Mouse (Mus musculus): ENCODE measurements around the gene Fam222b. TPM values are rescaled to one million over a fixed set of nuclear protein-coding genes. Genes with fewer than 3 reads are reported as not detected.

The Fam222b gene
- polyA plus RNA-seq, 1 experiment from 2014 or later = 18.6 TPM

DNA sequence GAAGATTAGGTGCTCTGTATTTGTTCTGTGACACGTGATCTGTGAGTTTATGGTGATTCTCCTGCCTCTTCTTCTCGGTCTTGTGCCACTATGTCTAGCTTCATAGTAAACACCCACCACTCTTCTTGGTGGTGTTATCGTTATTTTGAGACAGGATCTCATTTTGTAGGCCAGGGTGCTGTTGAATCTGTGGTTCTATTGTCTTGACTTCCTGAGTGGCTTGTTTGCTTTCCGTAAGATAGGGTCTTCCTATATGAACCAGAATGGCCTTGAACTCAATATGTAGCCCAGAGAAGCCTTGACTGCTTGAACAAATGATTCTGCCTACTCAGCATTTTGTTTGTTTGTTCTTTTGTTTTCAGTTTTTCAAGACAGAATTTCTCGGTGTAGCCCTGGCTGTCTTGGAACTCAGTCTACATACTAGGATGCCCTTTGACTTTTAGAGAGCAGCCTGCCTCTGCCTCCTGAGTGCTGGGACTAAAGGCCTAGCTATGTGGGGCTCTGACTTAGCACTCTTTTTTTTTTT is 6.6 kb upstream of the Fam222b start:
- DNase-seq (ENCODE audit: low read depth, low spot score) (no peak), ATAC-seq (no peak)
- in situ Hi-C loops (cut with MboI; ENCODE audit: low pct_unique_long_range_greater_than_20kb) = no loop called here
- ChIA-PET CTCF (no interaction called here), POLR2A (no interaction called here)
- no peak for TF ChIP-seq CTCF (IDR thresholded peaks at IDR 0.05)
- peaks cover 10% of the 10 kb centered on the region for H3K27me3 ChIP-seq

DNA sequence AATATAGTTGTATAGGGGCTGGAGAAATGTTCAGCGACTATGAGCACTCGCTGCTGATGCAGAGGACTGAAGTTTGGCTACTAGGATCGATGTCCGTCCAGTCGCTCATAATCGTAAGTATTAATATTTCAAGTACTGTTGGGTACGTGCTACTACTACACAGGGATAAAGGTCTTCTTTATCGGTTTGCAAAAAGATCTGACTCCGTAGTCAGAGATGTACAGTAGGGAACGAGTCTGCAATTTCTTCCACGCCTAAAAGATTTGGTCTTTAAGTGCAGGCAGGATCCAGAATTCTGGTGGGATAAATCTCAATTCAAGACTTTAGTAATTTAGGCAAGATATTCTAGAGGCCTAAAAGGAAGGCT is 340 bp upstream of the Fam222b start:
- TF ChIP-seq CTCF (IDR thresholded peaks at IDR 0.05) = no peak

DNA sequence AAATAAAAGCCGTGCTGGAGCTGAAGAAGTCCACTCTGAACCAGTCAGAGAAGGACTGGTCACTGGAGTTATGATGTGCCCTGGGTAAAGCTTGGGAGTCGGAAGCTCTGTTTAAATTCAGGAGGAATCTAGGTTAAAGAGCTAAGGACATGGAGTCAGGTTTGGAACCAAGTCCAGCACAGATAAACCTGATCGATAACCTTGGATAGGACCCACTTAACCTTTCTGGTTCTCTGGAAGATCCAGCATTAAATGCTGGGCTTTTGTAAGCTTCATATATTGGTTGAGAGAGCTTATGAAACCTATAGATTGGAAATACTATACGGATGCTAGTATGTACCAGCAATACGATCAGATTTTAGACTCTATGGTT is 670 bp downstream of the Fam222b start:
- no peak for TF ChIP-seq CTCF (IDR thresholded peaks at IDR 0.05)
- H3K27me3 ChIP-seq = peaks cover 3% of the 10 kb centered on the region
- ATAC-seq (no peak), DNase-seq (ENCODE audit: low read depth, low spot score) (no peak)
- in situ Hi-C loops (cut with MboI; ENCODE audit: low pct_unique_long_range_greater_than_20kb) = no loop called here
- CTCF ChIA-PET = interaction anchor here (1.7 to 2.1 kb wide), 3 partner anchors 9 to 82 kb away, joined by 5 to 8 read pairs (median 7); partner anchors contain the start of genes Nek8 and Tlcd1
- POLR2A ChIA-PET = interaction anchor here (0.8 to 1.4 kb wide), 3 partner anchors 13 to 25 kb away, joined by 3 to 5 read pairs (median 4); partner anchors contain the start of gene Eral1

More for the DNA sequence above, 340 bp upstream of the Fam222b start:
- POLR2A ChIA-PET = interaction anchor here (1.2 kb wide), 1 partner anchor 14 kb away, joined by 5 read pairs; the partner anchor contains the start of gene Eral1
- no peak for ATAC-seq
- peaks cover 3% of the 10 kb centered on the region for H3K27me3 ChIP-seq
- CTCF ChIA-PET = interaction anchor here (1.7 to 2.1 kb wide), 3 partner anchors 10 to 83 kb away, joined by 5 to 8 read pairs (median 7); partner anchors contain the start of genes Nek8 and Tlcd1
- in situ Hi-C loops (cut with MboI; ENCODE audit: low pct_unique_long_range_greater_than_20kb) = no loop called here
- no peak for DNase-seq (ENCODE audit: low read depth, low spot score)

DNA sequence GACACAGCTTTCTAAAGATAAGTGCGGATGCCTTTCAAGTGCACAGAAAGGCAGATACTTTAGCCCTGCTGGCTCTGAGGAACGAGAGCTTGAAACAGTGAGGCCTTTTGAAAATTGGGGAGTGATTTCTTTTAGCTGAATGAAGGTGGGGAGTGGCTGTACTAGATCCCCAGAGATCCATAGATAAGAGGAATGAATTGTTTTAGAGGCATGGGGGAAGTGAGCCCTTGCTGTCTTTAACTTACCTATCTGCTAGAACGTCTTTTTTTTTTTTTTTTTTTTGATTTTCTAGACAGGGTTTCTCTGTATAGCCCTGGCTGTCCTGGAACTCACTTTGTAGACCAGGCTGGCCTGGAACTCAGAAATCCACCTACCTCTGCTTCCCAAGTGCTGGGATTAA is 2.6 kb downstream of the Fam222b start:
- ATAC-seq = no peak
- CTCF ChIA-PET = interaction anchor here (1.1 to 1.8 kb wide), 3 partner anchors 16 to 29 kb away, joined by 3 to 5 read pairs (median 4); no protein-coding TSS in a partner anchor
- POLR2A ChIA-PET = no interaction called here
- in situ Hi-C loops (cut with MboI; ENCODE audit: low pct_unique_long_range_greater_than_20kb) = no loop called here
- no peak for TF ChIP-seq CTCF (IDR thresholded peaks at IDR 0.05)
- no peak for DNase-seq (ENCODE audit: low read depth, low spot score)
- H3K27me3 ChIP-seq = peaks cover 3% of the 10 kb centered on the region

DNA sequence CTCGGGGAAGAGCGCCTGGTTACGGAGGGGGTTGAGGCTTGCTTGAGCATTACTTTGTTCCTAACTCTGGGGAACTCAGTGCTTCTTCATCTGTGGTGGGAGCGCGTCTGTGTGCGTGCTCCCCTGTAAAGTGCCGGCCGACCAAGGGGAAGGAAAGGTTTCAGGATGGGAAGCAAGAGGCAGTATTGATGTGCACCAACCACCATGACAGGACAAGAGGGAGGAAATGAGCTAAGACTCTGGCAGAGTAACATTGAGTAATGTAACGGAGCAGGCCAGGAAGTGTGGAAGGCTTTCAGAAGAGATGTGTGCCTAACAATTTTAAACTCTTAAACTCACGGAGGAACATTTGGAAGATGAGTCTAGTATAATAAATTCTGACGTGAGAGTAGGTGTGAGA is 6.3 kb downstream of the Fam222b start:
- no peak for TF ChIP-seq CTCF (IDR thresholded peaks at IDR 0.05)
- ChIA-PET CTCF (no interaction called here), POLR2A (no interaction called here)
- H3K27me3 ChIP-seq = no peaks in the 10 kb centered on the region
- in situ Hi-C loops (cut with MboI; ENCODE audit: low pct_unique_long_range_greater_than_20kb) = no loop called here
- DNase-seq (ENCODE audit: low read depth, low spot score) = no peak
- ATAC-seq = no peak

DNA sequence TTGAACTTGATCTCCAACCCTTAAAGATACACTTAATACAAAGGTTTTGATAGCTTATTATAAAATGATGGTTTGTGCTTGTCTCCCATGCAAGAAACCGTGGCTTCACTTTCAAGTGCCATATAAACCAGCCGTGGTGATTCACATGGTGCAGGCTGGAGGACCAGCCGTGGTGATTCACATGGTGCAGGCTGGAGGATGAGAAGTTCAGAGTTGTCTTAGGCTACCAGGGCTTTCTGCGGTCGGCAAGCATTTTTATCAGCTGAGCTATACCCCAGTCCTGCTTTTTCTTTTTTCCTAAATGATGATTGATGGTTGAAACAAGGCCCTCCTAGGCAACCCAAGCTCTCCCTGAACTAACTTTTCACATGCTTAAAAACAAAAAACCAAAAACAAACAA is 7.7 kb downstream of the Fam222b start:
- no peak for TF ChIP-seq CTCF (IDR thresholded peaks at IDR 0.05)
- POLR2A ChIA-PET = no interaction called here
- CTCF ChIA-PET = interaction anchor here (1.2 kb wide), 1 partner anchor 21 kb away, joined by 3 read pairs; no protein-coding TSS in a partner anchor
- in situ Hi-C loops (cut with MboI; ENCODE audit: low pct_unique_long_range_greater_than_20kb) = no loop called here
- no peaks in the 10 kb centered on the region for H3K27me3 ChIP-seq
- ATAC-seq (no peak), DNase-seq (ENCODE audit: low read depth, low spot score) (no peak)

DNA sequence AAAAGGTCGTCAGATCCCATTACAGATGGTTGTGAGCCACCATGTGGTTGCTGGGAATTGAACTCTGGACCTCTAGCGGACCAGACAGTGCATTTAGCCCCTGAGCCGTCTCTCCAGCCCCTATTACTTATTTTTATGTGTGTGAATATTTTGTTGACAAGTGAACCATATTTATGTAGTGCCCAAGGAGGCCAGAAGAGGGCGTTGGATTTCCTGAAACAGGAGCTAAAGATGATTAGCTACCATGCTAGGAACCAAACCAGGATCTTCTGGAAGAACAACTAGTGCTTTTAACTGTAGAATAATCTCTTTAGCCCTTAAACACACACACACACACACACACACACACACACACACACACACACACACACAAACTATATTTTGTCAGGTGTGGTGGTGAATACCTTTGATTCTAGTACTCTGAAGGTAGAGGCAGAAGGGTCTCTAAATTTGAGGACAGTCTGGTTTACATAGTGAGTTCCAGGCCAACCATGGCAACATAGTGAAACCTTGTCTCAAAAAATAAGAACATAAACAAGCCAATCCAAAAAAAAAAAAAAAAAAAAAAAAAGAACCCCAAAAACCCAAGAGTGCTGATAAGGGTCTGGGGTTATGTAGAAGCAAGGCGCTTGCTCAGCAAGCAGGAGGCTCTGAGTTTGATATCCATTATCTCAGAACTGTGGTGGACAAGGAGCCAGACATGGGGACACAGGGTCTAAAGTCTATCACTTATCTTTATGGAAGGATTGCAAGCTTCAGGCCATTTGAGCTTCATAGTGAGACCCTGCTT is 8.7 kb downstream of the Fam222b start:
- in situ Hi-C loops (cut with MboI; ENCODE audit: low pct_unique_long_range_greater_than_20kb) = no loop called here
- TF ChIP-seq CTCF (IDR thresholded peaks at IDR 0.05) = peak; percentile 38
- ATAC-seq = no peak
- no peak for DNase-seq (ENCODE audit: low read depth, low spot score)
- ChIA-PET CTCF (interaction anchor here (1.7 kb wide), 1 partner anchor 8 kb away, joined by 5 read pairs; the partner anchor contains the start of gene Fam222b), POLR2A (no interaction called here)
- H3K27me3 ChIP-seq = no peaks in the 10 kb centered on the region

DNA sequence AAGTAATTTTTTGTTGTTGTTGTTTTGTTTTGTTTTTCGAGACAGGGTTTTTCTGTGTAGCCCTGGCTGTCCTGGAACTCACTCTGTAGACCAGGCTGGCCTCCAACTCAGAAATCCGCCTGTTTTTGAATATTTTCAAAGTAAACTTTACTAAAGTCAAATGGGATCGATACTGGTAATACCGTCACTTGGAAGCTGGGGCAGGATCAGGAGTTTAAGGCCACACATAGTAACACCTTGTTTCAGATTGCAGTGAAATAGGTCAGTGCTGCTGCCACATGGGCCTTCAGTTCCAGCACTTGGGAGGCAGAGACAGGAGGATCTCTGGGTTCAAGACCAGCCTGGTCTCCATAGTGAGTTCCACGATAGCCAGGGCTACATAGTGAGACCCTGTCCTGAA is 10.0 kb downstream of the Fam222b start:
- DNase-seq (ENCODE audit: low read depth, low spot score) = no peak
- ChIA-PET CTCF (interaction anchor here (1.4 to 1.7 kb wide), 2 partner anchors 10 kb away, joined by 3 to 5 read pairs; partner anchors contain the start of gene Fam222b), POLR2A (no interaction called here)
- in situ Hi-C loops (cut with MboI; ENCODE audit: low pct_unique_long_range_greater_than_20kb) = no loop called here
- no peak for TF ChIP-seq CTCF (IDR thresholded peaks at IDR 0.05)
- no peaks in the 10 kb centered on the region for H3K27me3 ChIP-seq
- no peak for ATAC-seq

DNA sequence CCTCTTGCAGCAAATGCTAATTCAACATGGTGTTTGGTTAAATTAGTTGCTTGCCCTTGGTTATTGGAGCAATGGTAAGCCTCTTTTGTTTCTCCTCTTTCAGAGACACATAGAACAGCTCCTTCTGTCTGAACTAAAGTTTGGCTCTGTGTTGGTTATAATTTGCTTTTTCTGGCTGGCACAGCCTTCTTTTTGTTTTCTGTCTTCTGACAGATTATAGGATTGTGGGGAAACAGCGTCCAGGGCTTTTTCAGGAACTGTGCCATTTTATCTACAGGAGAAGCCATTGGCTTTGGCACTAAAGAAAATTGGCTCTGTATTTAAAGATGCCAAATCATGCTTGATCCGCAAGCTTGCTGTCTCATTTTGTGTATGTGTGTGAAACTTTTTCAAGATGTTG is 19.2 kb downstream of the Fam222b start:
- ATAC-seq (no peak), DNase-seq (ENCODE audit: low read depth, low spot score) (no peak)
- H3K27me3 ChIP-seq = no peaks in the 10 kb centered on the region
- ChIA-PET POLR2A (no interaction called here), CTCF (interaction anchor here (1.3 kb wide), 1 partner anchor 8 kb away, joined by 3 read pairs; no protein-coding TSS in a partner anchor)
- TF ChIP-seq CTCF (IDR thresholded peaks at IDR 0.05) = no peak
- in situ Hi-C loops (cut with MboI; ENCODE audit: low pct_unique_long_range_greater_than_20kb) = no loop called here

DNA sequence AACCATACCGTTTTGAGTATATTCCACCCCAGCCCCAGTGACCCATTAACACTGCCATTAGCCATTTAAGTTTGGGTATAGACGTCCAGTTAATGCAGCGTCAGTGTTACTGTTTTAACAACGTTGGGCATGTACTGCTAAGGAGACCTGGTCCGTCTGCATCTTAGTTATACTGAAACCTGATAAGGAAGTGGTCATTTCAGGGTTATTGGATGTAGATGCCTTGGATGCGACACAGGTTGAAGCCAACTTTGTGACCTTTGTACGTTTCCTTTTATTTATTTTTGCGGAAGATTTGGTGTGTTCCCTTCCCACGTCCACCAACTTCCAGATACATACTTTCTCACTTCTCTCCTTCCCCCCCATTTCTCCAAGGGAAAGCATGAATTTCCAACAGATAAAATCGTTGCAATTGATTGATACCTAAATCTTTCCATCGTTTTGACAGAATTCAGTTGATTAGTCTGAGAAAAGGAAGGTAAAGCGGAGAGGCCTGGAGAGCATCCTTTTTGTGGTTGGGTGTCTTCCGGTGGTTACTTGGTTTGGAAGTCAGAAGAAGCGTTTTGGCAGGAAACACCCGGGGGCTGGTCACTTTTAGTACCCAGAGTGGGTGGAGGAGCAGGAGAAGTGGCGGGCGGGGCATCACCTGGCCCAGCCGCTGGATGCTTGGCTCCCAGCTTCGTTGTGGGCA is 20.4 kb downstream of the Fam222b start:
- ATAC-seq (no peak), DNase-seq (ENCODE audit: low read depth, low spot score) (no peak)
- CTCF ChIA-PET = interaction anchor here (1.0 to 1.3 kb wide), 2 partner anchors 9 to 37 kb away, joined by 3 read pairs; no protein-coding TSS in a partner anchor

More for the DNA sequence above, 20.4 kb downstream of the Fam222b start:
- no peak for TF ChIP-seq CTCF (IDR thresholded peaks at IDR 0.05)
- POLR2A ChIA-PET = interaction anchor here (0.6 to 0.8 kb wide), 2 partner anchors 25 to 64 kb away, joined by 3 to 5 read pairs; no protein-coding TSS in a partner anchor
- in situ Hi-C loops (cut with MboI; ENCODE audit: low pct_unique_long_range_greater_than_20kb) = no loop called here
- H3K27me3 ChIP-seq = no peaks in the 10 kb centered on the region

Data from Patski (cell line).